8 mouse cellular contexts compared by ENCODE assay signal in the genomic region with DNA sequence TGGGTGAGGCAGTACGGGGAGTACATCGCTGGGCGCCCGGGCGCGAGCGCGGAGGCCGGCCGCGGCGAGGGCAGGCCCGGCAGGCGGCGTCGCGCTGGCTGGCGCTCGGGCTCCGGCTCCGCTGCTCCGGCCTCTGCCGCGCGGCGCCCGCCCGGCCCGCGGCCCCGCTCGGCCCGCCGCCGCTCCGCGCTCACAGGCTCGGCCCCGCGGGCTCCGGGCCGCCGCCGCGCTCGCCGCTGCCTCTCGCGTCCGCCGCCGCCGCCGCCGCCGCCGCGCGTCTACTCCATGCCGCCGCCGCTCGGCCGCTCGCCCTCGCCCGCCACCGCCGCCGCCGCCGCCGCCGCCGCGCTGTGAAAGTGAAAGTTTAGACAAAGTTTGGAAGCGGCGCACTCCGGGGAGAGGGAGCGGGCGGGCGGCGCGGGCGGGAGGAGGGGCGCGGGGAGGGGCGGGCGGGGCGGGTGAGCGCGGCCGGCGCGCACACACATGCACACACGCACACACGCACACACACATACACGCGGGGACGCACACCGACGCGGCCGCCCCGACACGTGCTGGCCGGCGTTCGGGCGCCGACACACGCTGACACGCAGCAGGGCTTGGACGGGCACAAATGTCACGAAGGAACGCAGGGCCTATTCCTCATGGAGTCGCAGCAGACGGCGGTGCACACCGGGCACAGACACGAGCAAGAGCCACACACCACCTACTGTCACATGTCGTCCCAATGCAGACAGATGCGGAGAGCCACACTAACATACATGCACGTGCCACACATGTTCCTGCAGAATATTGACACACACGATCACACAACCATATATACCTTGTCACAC. TPM values are rescaled to one million over a fixed set of nuclear protein-coding genes. Genes with fewer than 3 reads are reported as not detected.
DNase-seq lines count a peak whose midpoint lies in the region; ATAC-seq and TF ChIP-seq lines count a peak whose summit lies in the region.

Gene Nfix (minus strand): TSS at position 346 of the 833 bp plus-strand sequence.

- no peak for TF ChIP-seq CTCF in gastrocnemius, adult 2 months (IDR thresholded peaks at IDR 0.05)

- H3K4me2 ChIP-seq in hindbrain, embryonic 14.5 days (replicated peaks), result peak within 1 kb of the TSS; percentile 92

- peak within 1 kb of the TSS; percentile 80 for H3K4me3 ChIP-seq in brown adipose tissue, adult 24 weeks (ENCODE audit: insufficient read depth, low read depth, low read length)
- H3K4me3 ChIP-seq in gastrocnemius, adult 2 months, result peak within 1 kb of the TSS; percentile 91
- peak within 1 kb of the TSS; percentile 44 for H3K4me3 ChIP-seq in hindbrain, embryonic 14.5 days (replicated peaks; ENCODE audit: low read length)

- peaks cover 89% of the 10 kb centered on the region for H3K27me3 ChIP-seq in hindbrain, embryonic 14.5 days (ENCODE audit: control insufficient read depth, insufficient read depth, low read length)

- no peaks in the 10 kb centered on the region for H3K9me3 ChIP-seq in hindbrain, embryonic 14.5 days (ENCODE audit: control insufficient read depth, low read length)

- peak; percentile 49 to 65 for DNase-seq in left cerebral cortex, adult 18-20 months (ENCODE audit: low spot score in 2 of 2)
- no peak for DNase-seq in left cerebral cortex, adult 11 months (ENCODE audit: low spot score)
- peak; percentile 89 for DNase-seq in gastrocnemius, adult 2 months
- no peak for DNase-seq in hindbrain, embryonic 14.5 days (ENCODE audit: low spot score)
- peak in 1 of 2 experiments; percentile 59 for DNase-seq in layer of hippocampus, postnatal 36 days
- DNase-seq in lung, postnatal 36 days, result peak; percentile 87
- peak; percentile 55 to 78 for DNase-seq in spleen, postnatal 10 days (ENCODE audit: low spot score in 2 of 2)

- H3K9ac ChIP-seq in hindbrain, embryonic 14.5 days, result peak within 1 kb of the TSS; percentile 85

- peaks cover 6% of the 10 kb centered on the region; the same call in 1 of the 2 replicates for H3K36me3 ChIP-seq in hindbrain, embryonic 14.5 days (replicated peaks; ENCODE audit: control insufficient read depth, insufficient read depth)

- peak within 1 kb of the TSS; percentile 54 for H3K27ac ChIP-seq in brown adipose tissue, adult 24 weeks (replicated peaks; ENCODE audit: low read depth, low read length)
- H3K27ac ChIP-seq in gastrocnemius, adult 2 months, result peak within 1 kb of the TSS; percentile 96
- H3K27ac ChIP-seq in hindbrain, embryonic 14.5 days, result peak within 1 kb of the TSS; percentile 86

- 2% methylated on average over 53 of the region's 125 CpGs for WGBS in hindbrain, embryonic 14.5 days

- intact Hi-C loops in gastrocnemius, adult 2 months (cut with DNase I), result loop anchor here (2.0 to 5.0 kb wide), 3 partner anchors 25 to 63 kb away; no protein-coding TSS in a partner anchor

- ATAC-seq in hindbrain, embryonic 14.5 days (ENCODE audit: low FRiP score), result peak; percentile 51

- peaks cover 16% of the 10 kb centered on the region for H3K4me1 ChIP-seq in brown adipose tissue, adult 24 weeks (ENCODE audit: control insufficient read depth, insufficient read depth, insufficient read length, low read length)
- H3K4me1 ChIP-seq in hindbrain, embryonic 14.5 days (replicated peaks; ENCODE audit: control insufficient read depth, insufficient read depth, low read length), result no peaks in the 10 kb centered on the region; the same call in 1 of the 2 replicates

RNA-seq across cellular contexts. Expression of gene Nfix, which starts in this region (rescaled TPM):
- 100 to 1,000 TPM; 291 to 300 TPM for total RNA-seq in left cerebral cortex, adult 18-20 months (2021)
- 74.6 and 78.4 TPM in 2 replicates for polyA plus RNA-seq in brown adipose tissue, adult 24 weeks (2012; ENCODE audit: insufficient read depth, insufficient read length, missing spikeins)
- 100 to 1,000 TPM; 465 to 558 TPM for total RNA-seq in gastrocnemius, adult 2 months (2021)
- 78.8 and 82.4 TPM in 2 replicates for polyA plus RNA-seq in hindbrain, embryonic 14.5 days (2014; fragmentation: Nextera tagmentation; extraction: Ambion mirVana)
- total RNA-seq in layer of hippocampus, postnatal 36 days (2021), result 100 to 1,000 TPM; 387 to 434 TPM

Comparison
In these comparisons a context has a peak if more than half of its experiments do, and no peak if none do; other contexts are left out.
1. DNase-seq: peak in left cerebral cortex, adult 18-20 months (2 of 2), gastrocnemius, adult 2 months (single experiment), lung, postnatal 36 days (single experiment) and spleen, postnatal 10 days (2 of 2); none in left cerebral cortex, adult 11 months (single experiment) and hindbrain, embryonic 14.5 days (single experiment).
2. Peak in every context shown above with its lines, with median percentiles within 50 percentile points of each other: H3K27ac ChIP-seq and H3K4me3 ChIP-seq.